Mouse (Mus musculus) layer of hippocampus, adult 2 months (tissue): Measurements from ENCODE around the gene Rgs1. TPM values are rescaled to one million over a fixed set of nuclear protein-coding genes. Genes with fewer than 3 reads are reported as not detected.

ENCODE experiments used
- DNase-seq, 2 experiments: peaks; one replicate each; pipeline ENCODE4 v3.0.0; 2022; ENCODE audit warnings: low spot score in 2 of 2
- H3K27ac ChIP-seq: fragments of 200-600 bp; 2 replicates; pipeline ENCODE4 v1.8.1; 2022
- H3K4me3 ChIP-seq: fragments of 200-600 bp; 2 replicates; pipeline ENCODE4 v1.8.1; 2022; ENCODE audit warnings: mild to moderate bottlenecking
- CTCF ChIP-seq: fragments of 200-600 bp; conservative IDR thresholded peaks from 2 replicates; pipeline ENCODE4 v1.8.1; 2022; ENCODE audit warnings: antibody characterized with exemption, mild to moderate bottlenecking, moderate library complexity
- long read RNA-seq, 2 experiments: library from polyadenylated mRNA; stranded (forward); transcript quantifications; one replicate each; pipeline ENCODE4 v2.0.0; 2021; ENCODE audit warnings: borderline mapping rate in 2 of 2
- total RNA-seq, 2 experiments: library from RNA; stranded (reverse); gene quantifications; 2 replicates each; pipeline ENCODE4 v1.2.3; 2021

Gene Rgs1
- under 1 TPM in 1 of 2 experiments, not detected in 1; 0.27 TPM for total RNA-seq
- long read RNA-seq, experiment 1, result 0 reads
- long read RNA-seq, experiment 2, result 0 reads

DNA sequence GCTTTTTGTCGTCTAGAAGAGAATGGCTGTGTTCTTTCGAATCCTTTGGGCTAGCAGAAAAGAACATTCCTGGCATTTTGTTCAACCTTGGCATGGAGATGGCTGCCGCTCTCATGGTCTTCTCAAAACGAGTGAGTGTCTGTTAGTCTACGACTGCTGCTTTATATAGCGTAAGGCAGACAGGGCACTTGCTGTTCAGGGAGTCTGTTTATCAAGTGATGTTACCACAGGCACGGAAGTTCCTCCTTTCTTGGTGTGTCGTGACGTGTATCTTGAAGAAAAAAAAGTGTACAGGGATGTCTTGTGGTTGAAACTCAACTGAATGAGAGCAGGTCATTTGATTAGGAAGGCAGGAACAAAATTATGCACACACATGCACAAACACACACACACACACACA, at the start of gene Rgs1:
Rgs1 (minus strand) TSS at position 320 of the 400 bp plus-strand sequence.
- Histone ChIP-seq H3K4me3 (no peak within 1 kb of the TSS), H3K27ac (no peak within 1 kb of the TSS)
- no peak for TF ChIP-seq CTCF
- DNase-seq, result no peak

DNA sequence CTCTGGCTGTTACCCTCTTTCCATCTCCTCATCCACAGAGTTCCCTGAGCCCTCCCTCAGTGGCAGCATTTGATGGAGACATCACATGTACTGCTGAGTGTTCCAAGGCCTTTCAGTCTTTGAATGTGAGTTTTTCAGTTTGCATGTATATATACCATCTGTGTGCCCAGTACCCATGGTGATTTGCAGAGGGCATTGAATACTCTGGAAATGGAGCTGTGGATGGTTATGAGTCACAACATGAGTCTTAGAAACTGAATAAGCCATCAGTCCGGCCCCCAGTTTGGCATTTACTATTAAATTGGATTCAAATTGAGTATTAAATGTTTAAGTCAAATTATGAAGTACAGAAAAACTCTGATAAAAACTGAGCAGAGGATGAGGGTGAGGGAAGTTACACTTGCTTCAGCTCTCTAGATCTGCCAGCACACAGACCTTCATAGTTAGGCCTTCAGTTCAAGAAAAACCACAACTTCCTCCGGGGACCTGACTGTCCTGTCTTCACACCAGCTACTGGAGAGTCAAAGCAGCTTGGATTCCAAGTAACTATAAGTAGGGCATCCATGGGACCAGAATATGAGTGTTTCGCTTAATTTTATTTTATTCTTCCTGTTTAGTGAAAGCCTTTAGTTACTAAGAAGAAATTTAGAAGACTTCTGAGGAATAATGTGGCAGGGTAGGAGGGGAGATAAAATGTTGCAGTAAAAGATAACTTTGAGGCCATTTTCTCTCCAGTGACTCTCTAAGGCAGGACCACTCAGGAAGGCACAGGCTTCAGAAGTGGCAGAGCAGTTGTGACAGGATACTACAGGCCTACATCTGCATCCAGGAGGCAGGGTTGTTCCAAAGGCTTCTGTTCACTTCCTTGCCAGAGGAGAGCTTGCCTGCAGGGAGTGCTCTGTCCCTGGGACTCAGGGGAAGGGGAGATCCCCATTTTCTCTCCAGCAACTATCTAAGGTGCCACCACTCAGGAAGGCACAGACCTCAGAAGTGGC, 34.3 kb upstream of the Rgs1 start:
- no peak for DNase-seq
- H3K4me3 ChIP-seq, result no peak overlapping the region
- H3K27ac ChIP-seq, result no peak overlapping the region
- no peak for TF ChIP-seq CTCF

DNA sequence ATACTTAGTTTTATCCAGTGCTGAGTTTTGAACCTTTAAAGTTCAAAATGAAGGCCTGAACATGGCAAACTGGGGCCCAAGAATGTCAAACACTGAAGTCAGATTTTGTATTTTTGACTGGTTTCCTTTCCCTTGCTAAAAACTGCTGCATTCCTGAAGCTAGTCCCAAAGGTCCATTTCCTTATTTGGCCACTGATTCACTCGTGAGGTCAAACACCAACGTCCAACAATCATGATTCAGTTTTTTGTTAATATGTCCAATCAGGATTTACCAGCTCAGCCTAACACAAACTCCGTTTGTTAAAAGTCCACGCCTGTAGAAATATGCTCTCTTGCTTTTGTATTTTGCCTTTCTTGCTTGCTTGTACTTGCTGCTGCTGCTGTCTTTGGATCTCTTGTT, 31.0 kb upstream of the Rgs1 start:
- no peak overlapping the region for H3K27ac ChIP-seq
- H3K4me3 ChIP-seq, result no peak overlapping the region
- DNase-seq, result no peak
- TF ChIP-seq CTCF, result no peak

DNA sequence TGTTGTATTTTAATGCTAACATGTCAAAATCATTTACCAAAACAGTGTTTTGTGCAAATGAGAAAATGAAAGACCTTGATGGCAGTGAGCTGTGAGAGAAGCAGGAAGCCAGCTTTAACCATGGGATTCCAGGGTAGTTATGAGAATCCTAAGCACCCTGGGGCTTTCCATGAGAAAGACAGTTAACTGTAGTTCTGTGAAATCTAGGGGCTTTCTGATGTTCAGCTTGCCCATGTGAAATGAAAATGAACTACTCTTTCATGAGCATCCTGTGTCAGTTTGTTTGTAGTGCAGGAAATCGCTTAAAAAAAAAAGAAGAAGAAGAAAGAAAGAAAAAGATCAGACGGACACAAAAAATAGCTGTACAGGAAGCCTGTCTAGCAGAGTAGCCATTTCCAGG, 23.9 kb upstream of the Rgs1 start:
- Histone ChIP-seq H3K27ac (no peak overlapping the region), H3K4me3 (no peak overlapping the region)
- TF ChIP-seq CTCF, result no peak
- no peak for DNase-seq

DNA sequence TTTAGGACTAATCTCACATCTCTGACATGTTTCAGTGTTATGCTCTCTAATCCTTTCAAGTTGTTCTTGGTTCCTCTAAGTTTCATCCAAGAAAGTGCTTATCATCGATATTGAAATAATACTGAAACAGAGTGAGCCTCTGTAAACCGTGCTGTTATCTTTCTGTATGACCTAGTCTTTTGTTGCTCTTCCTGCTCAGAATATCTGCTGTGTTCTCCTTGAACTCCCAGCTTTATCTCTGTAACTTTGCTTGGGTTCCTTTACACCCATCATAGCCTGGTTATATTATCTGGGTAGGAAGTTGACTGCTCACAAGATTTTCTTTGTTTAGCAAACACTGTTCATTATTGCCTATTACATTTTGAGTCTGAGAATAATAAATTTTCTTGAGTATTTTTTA, 20.1 kb upstream of the Rgs1 start:
- no peak for TF ChIP-seq CTCF
- Histone ChIP-seq H3K27ac (no peak overlapping the region), H3K4me3 (no peak overlapping the region)
- no peak for DNase-seq

DNA sequence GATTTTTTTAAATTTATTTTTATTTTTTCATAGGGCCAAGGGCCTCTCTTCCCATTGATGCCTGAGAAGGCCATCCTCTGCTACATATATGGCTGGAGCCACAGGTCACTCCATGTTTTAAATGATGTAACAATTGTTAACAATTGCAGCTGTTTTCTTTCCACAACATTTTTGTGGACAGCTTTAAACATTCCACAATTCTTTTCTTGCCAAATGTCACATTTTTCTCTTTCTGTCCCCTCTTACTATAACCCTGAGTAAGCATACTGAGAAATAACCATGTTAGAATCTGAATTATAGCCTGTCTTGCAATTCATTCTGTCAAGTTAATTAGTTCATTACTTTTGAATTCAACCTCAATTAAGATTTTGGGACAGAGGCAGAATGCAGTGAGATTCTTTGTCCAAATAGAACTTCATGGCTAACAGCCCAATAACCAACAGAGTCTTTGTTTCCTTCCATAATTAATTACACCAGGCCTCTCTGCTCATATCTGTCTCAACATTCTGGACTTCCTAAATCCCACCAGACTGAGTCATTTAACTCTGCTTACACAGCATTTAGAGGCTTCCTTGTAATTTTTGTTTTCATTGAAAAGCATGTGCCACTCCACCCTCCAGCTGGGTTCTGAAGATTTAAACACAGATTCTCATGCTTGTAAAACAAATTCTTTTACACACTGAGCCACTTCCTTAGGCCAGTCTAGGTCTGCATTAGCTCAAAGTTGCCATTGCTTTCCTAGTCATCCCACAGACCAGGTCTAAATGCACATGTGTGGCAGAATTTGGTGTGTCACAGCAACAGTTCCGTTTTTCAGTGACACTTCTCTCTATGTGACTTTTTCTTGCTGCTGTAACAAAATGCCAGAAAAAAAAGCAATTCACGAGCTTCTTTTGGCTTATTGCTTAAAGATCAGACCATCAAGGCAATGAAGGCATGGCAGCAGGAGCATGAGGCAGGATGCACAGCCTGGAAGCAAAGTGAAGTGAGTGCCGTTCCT, 18.7 kb upstream of the Rgs1 start:
- no peak overlapping the region for H3K4me3 ChIP-seq
- DNase-seq, result no peak
- no peak for TF ChIP-seq CTCF
- H3K27ac ChIP-seq, result no peak overlapping the region

DNA sequence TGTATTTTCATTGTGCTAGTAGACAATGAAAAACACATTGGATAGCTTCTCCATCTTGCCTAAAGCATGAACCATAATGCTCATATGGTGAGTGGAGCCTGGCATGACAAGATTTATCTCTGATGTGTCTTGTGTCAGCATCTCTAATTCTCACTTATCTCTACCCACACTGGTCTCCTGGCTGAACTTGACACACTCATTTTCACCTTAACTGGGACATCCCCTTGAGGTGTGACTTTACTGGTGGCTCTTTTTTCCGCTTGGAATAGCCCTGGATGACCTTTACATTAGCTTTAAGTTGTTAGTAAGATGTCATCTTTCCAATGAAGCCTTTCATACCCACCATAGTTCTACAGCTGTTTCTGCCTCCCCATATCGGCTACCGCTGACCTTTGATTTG, 15.0 kb upstream of the Rgs1 start:
- no peak overlapping the region for H3K27ac ChIP-seq
- DNase-seq, result no peak
- no peak overlapping the region for H3K4me3 ChIP-seq
- TF ChIP-seq CTCF, result no peak

DNA sequence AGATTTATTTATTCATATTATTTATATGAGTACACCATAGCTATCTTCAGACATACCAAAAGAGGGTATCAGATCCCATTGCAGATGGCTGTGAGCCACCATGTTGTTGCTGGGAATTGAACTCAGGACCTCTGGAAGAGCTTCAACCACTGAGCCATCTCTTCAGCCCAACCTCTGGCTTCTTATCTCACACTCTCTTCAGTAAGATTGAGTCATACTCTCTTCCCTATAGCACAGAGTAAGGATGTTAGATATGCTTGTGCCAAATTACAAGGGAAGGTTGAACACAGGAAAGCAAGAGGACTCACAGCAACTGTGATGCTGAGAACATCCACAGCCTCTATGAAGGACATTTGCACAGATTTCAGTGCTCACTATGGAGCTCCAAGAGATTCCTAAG, 13.0 kb upstream of the Rgs1 start:
- DNase-seq, result no peak
- TF ChIP-seq CTCF, result no peak
- H3K4me3 ChIP-seq, result no peak overlapping the region
- no peak overlapping the region for H3K27ac ChIP-seq

DNA sequence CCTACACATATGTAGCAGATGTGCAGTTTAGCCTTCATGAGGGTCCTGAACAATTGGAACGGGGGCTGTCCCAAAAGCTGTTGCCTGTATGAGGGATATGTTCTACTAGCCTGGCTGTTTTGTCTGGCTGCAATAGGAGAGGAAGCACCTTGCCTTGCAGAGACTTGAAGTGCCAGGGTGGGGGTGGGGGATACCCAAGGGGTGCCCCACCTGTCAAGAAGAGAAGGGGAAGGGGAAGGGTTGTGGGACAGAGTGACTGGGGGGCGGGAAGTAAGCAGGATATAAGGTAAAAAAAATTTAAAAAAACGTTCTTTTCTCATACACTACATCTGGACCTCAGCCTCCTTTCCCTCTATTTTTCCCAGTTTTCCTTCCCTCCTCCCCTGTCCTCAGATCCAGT, 9.7 kb upstream of the Rgs1 start:
- no peak for TF ChIP-seq CTCF
- DNase-seq, result no peak
- Histone ChIP-seq H3K27ac (no peak overlapping the region), H3K4me3 (no peak overlapping the region)

DNA sequence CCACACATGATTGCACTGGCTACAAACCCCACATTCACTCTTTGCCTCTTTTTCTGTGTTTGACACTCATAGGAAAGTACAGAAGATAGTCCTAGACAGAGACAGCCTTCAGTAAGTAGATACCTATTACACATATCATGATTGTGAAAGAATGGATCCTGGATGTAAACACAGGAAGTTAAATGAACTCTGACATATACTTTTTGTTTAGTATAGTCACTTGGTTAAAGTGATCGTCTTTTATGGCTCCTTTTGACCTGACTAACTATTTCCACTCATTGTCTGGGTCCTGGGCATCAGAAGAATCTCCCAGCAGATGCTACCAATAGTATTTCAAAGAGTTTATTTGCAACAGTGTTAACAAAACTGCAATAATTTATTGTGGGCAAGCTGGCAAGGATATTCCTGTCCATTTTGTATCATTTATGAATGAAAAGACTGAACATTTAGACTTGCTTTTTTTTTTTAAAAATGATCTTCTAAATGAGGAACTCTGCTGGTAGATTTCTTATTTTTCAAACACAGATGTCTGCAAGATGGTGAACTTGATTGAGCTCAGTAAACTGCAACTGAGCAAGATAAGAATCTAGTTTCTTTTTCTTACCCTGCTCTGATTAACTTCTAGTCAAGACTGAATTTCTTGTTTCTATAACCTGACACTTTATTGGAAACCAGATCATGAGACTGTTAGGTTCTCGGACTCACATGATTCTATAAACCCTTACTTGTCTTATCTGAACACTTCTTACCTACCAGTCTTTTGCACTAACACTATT, 7.7 kb upstream of the Rgs1 start:
- Histone ChIP-seq H3K27ac (no peak overlapping the region), H3K4me3 (no peak overlapping the region)
- no peak for DNase-seq
- no peak for TF ChIP-seq CTCF

DNA sequence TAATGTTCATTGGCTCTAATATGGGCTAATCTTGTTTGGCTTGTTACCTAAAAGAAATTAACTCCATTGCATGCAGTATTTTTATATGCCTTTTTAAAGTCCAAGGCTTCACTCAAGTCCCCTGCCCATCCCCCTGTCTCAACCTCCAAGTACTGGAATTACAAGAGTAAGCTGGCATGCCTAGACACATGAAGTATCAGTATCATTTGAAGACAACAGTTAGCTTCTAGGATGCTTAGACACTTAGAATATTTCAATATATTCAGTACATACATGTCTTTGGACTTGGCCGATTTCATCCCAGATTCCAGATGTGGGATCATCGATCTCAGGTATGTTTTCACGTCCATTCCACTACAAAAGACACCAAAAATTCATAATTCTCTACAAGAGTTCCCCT, 836 bp downstream of the Rgs1 start:
- Histone ChIP-seq H3K27ac (no peak overlapping the region), H3K4me3 (no peak overlapping the region)
- DNase-seq, result no peak
- TF ChIP-seq CTCF, result no peak

DNA sequence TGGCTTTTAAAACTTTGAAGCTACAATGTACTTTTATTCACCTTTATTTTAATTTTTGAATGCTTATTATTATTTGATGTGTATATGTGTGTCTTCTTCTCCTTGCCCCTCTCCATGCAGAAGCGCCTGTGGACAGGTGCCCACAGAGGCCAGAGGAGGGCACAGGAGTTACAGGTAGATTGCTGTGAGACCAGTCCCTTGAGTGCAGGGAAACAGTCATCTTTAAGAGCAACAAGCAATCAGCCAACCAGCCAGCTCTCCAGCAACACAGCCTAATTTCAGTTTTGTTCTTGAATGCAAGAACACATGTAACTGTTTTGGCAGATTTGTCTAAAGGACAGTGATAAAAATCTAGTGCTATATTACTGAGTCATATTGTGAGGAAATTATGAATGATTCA, 1.7 kb downstream of the Rgs1 start:
- no peak for TF ChIP-seq CTCF
- no peak for DNase-seq
- Histone ChIP-seq H3K27ac (no peak overlapping the region), H3K4me3 (no peak overlapping the region)

DNA sequence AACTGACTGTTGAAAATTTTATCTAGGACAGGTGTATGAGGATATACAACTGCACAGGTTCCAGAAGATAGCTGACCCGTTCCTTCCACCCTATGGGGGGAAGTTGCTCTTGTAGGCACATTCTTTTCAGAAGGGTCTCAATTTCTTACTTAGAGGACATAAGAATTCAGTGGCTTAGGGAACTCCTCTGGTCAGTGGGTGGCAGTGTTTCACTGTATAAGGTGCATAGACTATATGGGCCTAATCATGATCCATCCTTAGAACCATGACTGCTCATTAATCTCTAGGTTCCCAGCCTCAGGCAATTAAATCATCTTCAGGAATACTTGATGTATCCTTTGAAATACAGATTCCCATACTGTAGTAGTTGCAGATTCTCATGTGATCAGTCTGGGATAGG, 5.5 kb downstream of the Rgs1 start:
- peak; percentile 71 for TF ChIP-seq CTCF
- Histone ChIP-seq H3K4me3 (no peak overlapping the region), H3K27ac (no peak overlapping the region)
- peak in 1 of 2 experiments; percentile 14 for DNase-seq
